Mouse (Mus musculus): ENCODE measurements around the gene Elf2. TPM values are rescaled to one million over a fixed set of nuclear protein-coding genes. Genes with fewer than 3 reads are reported as not detected.
A peak's percentile ranks its signal among the peaks of the same experiment; 100 is the strongest.

Gene Elf2
- polyA plus RNA-seq, 1 experiment from 2014 or later = 39.6 TPM

GRCm38 (mm10) chr3:51284375-51284774 lies 56.1 kb downstream of the Elf2 start:
- Histone ChIP-seq H3K9ac (no peak overlapping the region), H3K27ac (no peak overlapping the region), H3K4me1 (peaks cover 2% of the 10 kb centered on the region; the same call in 1 of the 2 replicates), H3K27me3 (replicated peaks) (no peaks in the 10 kb centered on the region), H3K4me3 (no peak overlapping the region), H3K36me3 (replicated peaks) (no peaks in the 10 kb centered on the region), H3K4me2 (no peak overlapping the region), H3K9me3 (no peaks in the 10 kb centered on the region)
- WGBS = 91% methylated on average over 1 of the region's 1 CpGs
- ATAC-seq (replicated peaks) = no peak

- no peak for ATAC-seq (replicated peaks)
- Histone ChIP-seq H3K4me2 (no peak overlapping the region), H3K9ac (no peak overlapping the region), H3K4me3 (no peak overlapping the region), H3K4me1 (peaks cover 9% of the 10 kb centered on the region), H3K9me3 (no peaks in the 10 kb centered on the region), H3K36me3 (replicated peaks) (no peaks in the 10 kb centered on the region), H3K27me3 (replicated peaks) (no peaks in the 10 kb centered on the region), H3K27ac (no peak overlapping the region)
- 95% methylated on average over 4 of the region's 4 CpGs for WGBS
These were observed 58.7 kb downstream of the Elf2 start for GRCm38 (mm10) chr3:51281727-51282126.

- Histone ChIP-seq H3K4me3 (no peak overlapping the region), H3K9me3 (no peaks in the 10 kb centered on the region), H3K27me3 (replicated peaks) (no peaks in the 10 kb centered on the region), H3K9ac (no peak overlapping the region), H3K4me2 (no peak overlapping the region), H3K36me3 (replicated peaks) (no peaks in the 10 kb centered on the region), H3K27ac (no peak overlapping the region), H3K4me1 (peaks cover 18% of the 10 kb centered on the region)
- no peak for ATAC-seq (replicated peaks)
- WGBS = 71% methylated on average over 4 of the region's 4 CpGs
These were observed 62.0 kb downstream of the Elf2 start for GRCm38 (mm10) chr3:51278433-51278832.

GRCm38 (mm10) chr3:51277201-51278150 lies 63.0 kb downstream of the Elf2 start:
- peak; percentile 59 for ATAC-seq (replicated peaks)

GRCm38 (mm10) chr3:51276421-51277111 lies 63.9 kb downstream of the Elf2 start:
- H3K27ac ChIP-seq = peak overlapping the region; percentile 92
- H3K36me3 ChIP-seq (replicated peaks) = no peaks in the 10 kb centered on the region
- ATAC-seq (replicated peaks) = peak; percentile 58
- peak overlapping the region; percentile 88 for H3K4me3 ChIP-seq
- no peaks in the 10 kb centered on the region for H3K27me3 ChIP-seq (replicated peaks)
- WGBS = under 1% methylated on average over 92 of the region's 93 CpGs
- peak overlapping the region; percentile 68 for H3K9ac ChIP-seq
- no peaks in the 10 kb centered on the region for H3K9me3 ChIP-seq
- peak overlapping the region; percentile 83 for H3K4me2 ChIP-seq
- H3K4me1 ChIP-seq = peaks cover 18% of the 10 kb centered on the region

More at GRCm38 (mm10) chr3:51277201-51278150, 63.0 kb downstream of the Elf2 start:
- peak overlapping the region; percentile 92 for H3K27ac ChIP-seq
- peak overlapping the region; percentile 83 for H3K4me2 ChIP-seq
- H3K4me1 ChIP-seq = peaks cover 18% of the 10 kb centered on the region
- no peaks in the 10 kb centered on the region for H3K9me3 ChIP-seq
- no peaks in the 10 kb centered on the region for H3K27me3 ChIP-seq (replicated peaks)
- WGBS = under 1% methylated on average over 75 of the region's 75 CpGs
- no peaks in the 10 kb centered on the region for H3K36me3 ChIP-seq (replicated peaks)
- peak overlapping the region; percentile 68 for H3K9ac ChIP-seq
- peak overlapping the region; percentile 88 for H3K4me3 ChIP-seq

GRCm38 (mm10) chr3:51275956-51276398 lies 64.5 kb downstream of the Elf2 start:
- H3K4me3 ChIP-seq = peak overlapping the region; percentile 88
- H3K9me3 ChIP-seq = no peaks in the 10 kb centered on the region
- H3K27ac ChIP-seq = peak overlapping the region; percentile 92
- no peaks in the 10 kb centered on the region for H3K36me3 ChIP-seq (replicated peaks)
- under 1% methylated on average over 33 of the region's 33 CpGs for WGBS
- H3K4me2 ChIP-seq = peak overlapping the region; percentile 83
- no peaks in the 10 kb centered on the region for H3K27me3 ChIP-seq (replicated peaks)
- ATAC-seq (replicated peaks) = peak; percentile 99
- H3K4me1 ChIP-seq = peaks cover 18% of the 10 kb centered on the region
- peak overlapping the region; percentile 68 for H3K9ac ChIP-seq

GRCm38 (mm10) chr3:51270069-51270817 lies 70.2 kb downstream of the Elf2 start:
- H3K27me3 ChIP-seq (replicated peaks) = no peaks in the 10 kb centered on the region
- WGBS = 88% methylated on average over 12 of the region's 12 CpGs
- ATAC-seq (replicated peaks) = no peak

GRCm38 (mm10) chr3:51268434-51268833 lies 72.0 kb downstream of the Elf2 start:
- no peak overlapping the region for H3K27ac ChIP-seq
- no peaks in the 10 kb centered on the region for H3K27me3 ChIP-seq (replicated peaks)
- ATAC-seq (replicated peaks) = no peak
- no peaks in the 10 kb centered on the region for H3K4me1 ChIP-seq
- no peak overlapping the region for H3K4me3 ChIP-seq
- WGBS = 88% methylated on average over 12 of the region's 12 CpGs
- H3K36me3 ChIP-seq (replicated peaks) = peaks cover 11% of the 10 kb centered on the region
- H3K4me2 ChIP-seq = no peak overlapping the region
- no peak overlapping the region for H3K9ac ChIP-seq
- H3K9me3 ChIP-seq = no peaks in the 10 kb centered on the region

More at GRCm38 (mm10) chr3:51270069-51270817, 70.2 kb downstream of the Elf2 start:
- no peak overlapping the region for H3K9ac ChIP-seq
- peaks cover 4% of the 10 kb centered on the region for H3K4me1 ChIP-seq
- no peak overlapping the region for H3K4me2 ChIP-seq
- no peak overlapping the region for H3K4me3 ChIP-seq
- H3K27ac ChIP-seq = no peak overlapping the region
- no peaks in the 10 kb centered on the region for H3K9me3 ChIP-seq
- no peaks in the 10 kb centered on the region; the same call in 1 of the 2 replicates for H3K36me3 ChIP-seq (replicated peaks)

- no peaks in the 10 kb centered on the region for H3K27me3 ChIP-seq (replicated peaks)
- H3K4me2 ChIP-seq = no peak overlapping the region
- H3K9ac ChIP-seq = no peak overlapping the region
- no peaks in the 10 kb centered on the region for H3K9me3 ChIP-seq
- H3K4me1 ChIP-seq = no peaks in the 10 kb centered on the region
- WGBS = 91% methylated on average over 8 of the region's 8 CpGs
- ATAC-seq (replicated peaks) = no peak
- H3K27ac ChIP-seq = no peak overlapping the region
- peaks cover 21% of the 10 kb centered on the region for H3K36me3 ChIP-seq (replicated peaks)
- H3K4me3 ChIP-seq = no peak overlapping the region
These were observed 77.5 kb downstream of the Elf2 start for GRCm38 (mm10) chr3:51262942-51263341.

GRCm38 (mm10) chr3:51258070-51258469 lies 82.4 kb downstream of the Elf2 start:
- no peak overlapping the region for H3K4me2 ChIP-seq
- no peaks in the 10 kb centered on the region for H3K4me1 ChIP-seq
- H3K27me3 ChIP-seq (replicated peaks) = no peaks in the 10 kb centered on the region
- H3K4me3 ChIP-seq = no peak overlapping the region
- no peak overlapping the region for H3K9ac ChIP-seq
- H3K36me3 ChIP-seq (replicated peaks) = peaks cover 36% of the 10 kb centered on the region; the same call in 1 of the 2 replicates
- 94% methylated on average over 5 of the region's 5 CpGs for WGBS
- no peak for ATAC-seq (replicated peaks)
- H3K27ac ChIP-seq = no peak overlapping the region
- H3K9me3 ChIP-seq = no peaks in the 10 kb centered on the region

- Histone ChIP-seq H3K4me3 (no peak overlapping the region), H3K27me3 (replicated peaks) (no peaks in the 10 kb centered on the region), H3K9me3 (no peaks in the 10 kb centered on the region), H3K27ac (no peak overlapping the region), H3K4me1 (no peaks in the 10 kb centered on the region), H3K4me2 (no peak overlapping the region), H3K36me3 (replicated peaks) (peaks cover 47% of the 10 kb centered on the region; the same call in 1 of the 2 replicates), H3K9ac (no peak overlapping the region)
- 90% methylated on average over 12 of the region's 12 CpGs for WGBS
- ATAC-seq (replicated peaks) = no peak
These were observed 84.0 kb downstream of the Elf2 start for GRCm38 (mm10) chr3:51256450-51256849.

- Histone ChIP-seq H3K9me3 (no peaks in the 10 kb centered on the region), H3K27me3 (replicated peaks) (no peaks in the 10 kb centered on the region), H3K4me2 (no peak overlapping the region), H3K4me1 (no peaks in the 10 kb centered on the region), H3K27ac (no peak overlapping the region), H3K9ac (no peak overlapping the region), H3K4me3 (no peak overlapping the region), H3K36me3 (replicated peaks) (peaks cover 52% of the 10 kb centered on the region; the same call in 1 of the 2 replicates)
- 94% methylated on average over 7 of the region's 7 CpGs for WGBS
- ATAC-seq (replicated peaks) = no peak
These were observed 85.7 kb downstream of the Elf2 start for GRCm38 (mm10) chr3:51254784-51255183.

Measured in midbrain, embryonic 15.5 days (tissue).